Mouse (Mus musculus) layer of hippocampus, adult 9-11 months (tissue): ENCODE results near the gene Mfrp.

Experiments used
- DNase-seq: peaks from one replicate; pipeline ENCODE4 v3.0.0; 2022

Mfrp gene

GRCm38 (mm10) chr9:44078955-44079756 is 22.4 kb upstream of the Mfrp start:
- peak; percentile 71 for DNase-seq

GRCm38 (mm10) chr9:44079997-44080780 is 21.3 kb upstream of the Mfrp start:
- peak; percentile 5 for DNase-seq

DNA sequence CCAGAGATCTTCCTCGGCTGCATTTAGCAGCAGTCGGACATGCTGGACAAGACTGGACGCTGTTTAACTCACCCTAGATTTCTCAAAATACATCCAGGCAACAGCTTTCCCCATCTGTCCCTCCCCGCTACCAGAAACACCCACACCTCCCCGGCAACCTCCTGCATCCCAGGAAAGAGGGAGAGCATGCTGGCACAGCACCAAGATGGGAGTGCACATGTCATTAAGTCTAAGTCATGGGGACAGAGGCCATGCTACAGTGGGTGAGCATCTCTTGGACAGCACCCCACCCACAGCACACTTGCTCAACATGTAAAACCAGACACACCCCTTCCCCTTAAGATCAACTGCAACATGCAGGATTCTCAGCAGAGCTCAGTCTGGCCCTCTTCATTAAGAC is 20.6 kb upstream of the Mfrp start:
- peak; percentile 71 for DNase-seq

- DNase-seq: peak; percentile 7
Measured at GRCm38 (mm10) chr9:44081581-44081980, 19.9 kb upstream of the Mfrp start.

- no peak for DNase-seq
Measured at GRCm38 (mm10) chr9:44082266-44082665, 19.3 kb upstream of the Mfrp start.

DNA sequence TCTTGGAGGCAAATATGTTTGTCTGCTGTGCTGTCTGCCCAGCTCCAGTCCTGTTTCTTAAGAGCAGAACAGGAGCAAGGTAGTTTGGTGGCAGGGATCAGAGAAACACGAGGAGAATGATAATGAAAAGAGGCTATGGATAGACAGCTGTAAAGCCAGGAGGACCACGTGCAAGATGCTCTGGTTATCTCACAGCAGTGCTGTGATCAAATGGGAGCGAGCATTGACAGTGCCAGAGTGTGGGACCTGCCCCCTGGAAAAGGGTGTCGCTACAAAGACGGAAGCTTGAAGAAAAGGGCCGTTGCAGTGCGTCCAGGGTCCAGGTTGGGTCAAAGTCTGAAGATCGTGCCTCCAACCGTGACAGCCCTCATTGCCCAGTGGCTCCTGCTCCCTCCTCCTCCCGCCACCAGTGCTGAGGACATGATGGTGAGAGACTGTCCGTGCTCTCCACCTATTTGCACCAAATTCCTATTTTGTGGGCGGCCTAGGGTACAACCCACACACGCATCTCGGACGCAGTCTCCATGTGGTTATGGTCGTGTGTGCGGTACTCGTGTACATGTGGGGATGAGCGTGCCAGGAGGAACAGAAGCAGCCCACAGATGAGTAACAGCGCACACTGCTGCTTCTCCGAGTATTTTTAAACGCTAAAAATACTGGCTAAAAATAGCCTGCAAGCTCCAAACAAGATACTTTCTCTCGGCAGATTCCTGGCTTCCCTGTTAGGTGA is 18.0 kb upstream of the Mfrp start:
- peak; percentile 91 for DNase-seq

DNA sequence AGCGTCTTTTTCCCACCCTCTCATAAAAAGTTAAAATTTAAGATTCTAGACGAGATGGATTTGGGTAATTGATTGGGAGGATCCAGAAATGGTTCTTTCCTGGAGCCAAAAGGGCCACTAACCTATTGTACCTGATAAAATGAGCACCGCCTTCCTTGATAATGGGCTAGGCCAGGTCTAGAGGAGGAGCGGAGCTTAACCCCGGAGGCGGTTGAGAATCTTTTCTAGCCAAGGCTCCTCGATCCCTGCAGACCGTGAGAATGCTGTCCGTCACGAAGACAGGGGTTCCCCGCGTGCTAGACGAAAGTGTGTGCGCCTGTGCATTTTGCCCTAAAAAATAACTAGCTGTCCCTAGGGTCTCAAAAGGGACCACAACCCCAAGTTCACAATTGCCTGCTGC is 17.3 kb upstream of the Mfrp start:
- DNase-seq: no peak

DNA sequence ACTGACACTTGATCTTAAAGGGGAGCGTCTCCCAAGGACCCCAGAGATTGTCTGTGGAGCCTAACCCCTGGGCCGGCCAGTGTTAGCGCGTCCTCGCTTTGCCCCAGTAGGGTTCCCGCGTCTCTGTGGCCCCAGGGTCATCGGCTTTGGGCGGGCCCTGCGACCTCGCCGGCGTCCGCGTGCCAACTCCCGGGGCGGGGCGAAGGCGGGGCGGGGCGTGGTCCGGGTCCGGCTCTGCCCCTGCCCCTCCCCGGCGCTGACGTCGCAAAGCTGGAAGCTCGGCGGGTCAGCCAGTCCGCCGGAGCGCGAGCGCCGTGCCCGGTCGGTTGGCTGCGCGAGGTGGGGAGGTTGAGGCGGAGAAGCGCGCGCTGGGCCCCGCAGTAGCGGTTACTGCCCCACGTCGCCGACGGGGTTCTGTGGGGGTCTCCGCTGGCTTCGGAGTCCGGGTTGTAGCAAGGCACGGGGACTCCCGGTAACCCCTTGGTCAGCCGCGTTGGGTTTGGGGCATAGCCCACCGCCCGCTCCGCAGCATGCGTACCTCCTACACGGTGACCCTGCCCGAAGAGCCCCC is 16.8 kb upstream of the Mfrp start:
- DNase-seq: peak; percentile 94

- no peak for DNase-seq
Measured at GRCm38 (mm10) chr9:44085276-44085675, 16.3 kb upstream of the Mfrp start.

GRCm38 (mm10) chr9:44085741-44086665 is 15.5 kb upstream of the Mfrp start:
- DNase-seq: peak; percentile 88

- DNase-seq: no peak
Measured at GRCm38 (mm10) chr9:44086960-44087359, 14.6 kb upstream of the Mfrp start.

GRCm38 (mm10) chr9:44087761-44088455 is 13.6 kb upstream of the Mfrp start:
- DNase-seq: peak; percentile 89

GRCm38 (mm10) chr9:44088877-44089608 is 12.5 kb upstream of the Mfrp start:
- DNase-seq: peak; percentile 81

GRCm38 (mm10) chr9:44093612-44094503 is 7.7 kb upstream of the Mfrp start:
- DNase-seq: peak; percentile 84

GRCm38 (mm10) chr9:44094737-44095136 is 6.8 kb upstream of the Mfrp start:
- DNase-seq: no peak

GRCm38 (mm10) chr9:44095781-44096180 is 5.7 kb upstream of the Mfrp start:
- DNase-seq: no peak

- peak; percentile 79 for DNase-seq
Measured at GRCm38 (mm10) chr9:44096536-44096935, 5.0 kb upstream of the Mfrp start.

GRCm38 (mm10) chr9:44104881-44105280 is 3.4 kb downstream of the Mfrp start:
- DNase-seq: no peak

- no peak for DNase-seq
Measured at GRCm38 (mm10) chr9:44105781-44106180, 4.3 kb downstream of the Mfrp start.
